Mouse (Mus musculus): ENCODE results near the gene Map4. TPM values are rescaled to one million over a fixed set of nuclear protein-coding genes. Genes with fewer than 3 reads are reported as not detected.

The Map4 gene
- polyA plus RNA-seq, 1 experiment from 2014 or later, result 54.4 TPM

DNA sequence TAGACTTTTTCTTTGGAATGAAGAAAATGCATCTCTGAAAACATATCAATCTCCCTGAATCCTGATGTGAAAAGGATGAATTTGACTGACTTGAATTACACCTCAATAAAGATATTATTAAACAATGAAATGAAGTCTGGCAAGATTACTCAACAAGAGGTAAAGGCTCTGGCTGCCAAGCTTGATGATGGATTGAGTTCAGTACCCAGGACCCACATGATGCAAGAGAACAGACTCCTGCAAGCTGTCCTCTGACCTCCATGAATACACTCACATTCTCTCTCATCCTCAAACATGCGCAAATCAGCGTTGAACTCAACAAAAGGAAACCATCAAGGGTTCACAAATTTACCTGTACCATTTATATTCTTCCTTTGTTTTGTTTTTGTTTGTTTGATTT, 90.9 kb downstream of the Map4 start:
- Histone ChIP-seq H3K9me3 (no peaks in the 10 kb centered on the region), H3K27ac (no peak overlapping the region), H3K27me3 (replicated peaks) (no peaks in the 10 kb centered on the region), H3K4me1 (replicated peaks) (no peaks in the 10 kb centered on the region), H3K4me2 (replicated peaks) (no peak overlapping the region), H3K4me3 (replicated peaks) (no peak overlapping the region), H3K9ac (no peak overlapping the region), H3K36me3 (no peaks in the 10 kb centered on the region)
- no peak for ATAC-seq
- 89% methylated on average over 2 of the region's 2 CpGs for WGBS

- ATAC-seq, result no peak
- Histone ChIP-seq H3K27me3 (replicated peaks) (no peaks in the 10 kb centered on the region), H3K36me3 (peaks cover 15% of the 10 kb centered on the region), H3K27ac (no peak overlapping the region), H3K4me3 (replicated peaks) (no peak overlapping the region), H3K9ac (no peak overlapping the region), H3K4me2 (replicated peaks) (no peak overlapping the region), H3K9me3 (no peaks in the 10 kb centered on the region), H3K4me1 (replicated peaks) (no peaks in the 10 kb centered on the region)
- WGBS, result 89% methylated on average over 4 of the region's 4 CpGs
These were observed 103.8 kb downstream of the Map4 start for GRCm38 (mm10) chr9:110035091-110035490.

DNA sequence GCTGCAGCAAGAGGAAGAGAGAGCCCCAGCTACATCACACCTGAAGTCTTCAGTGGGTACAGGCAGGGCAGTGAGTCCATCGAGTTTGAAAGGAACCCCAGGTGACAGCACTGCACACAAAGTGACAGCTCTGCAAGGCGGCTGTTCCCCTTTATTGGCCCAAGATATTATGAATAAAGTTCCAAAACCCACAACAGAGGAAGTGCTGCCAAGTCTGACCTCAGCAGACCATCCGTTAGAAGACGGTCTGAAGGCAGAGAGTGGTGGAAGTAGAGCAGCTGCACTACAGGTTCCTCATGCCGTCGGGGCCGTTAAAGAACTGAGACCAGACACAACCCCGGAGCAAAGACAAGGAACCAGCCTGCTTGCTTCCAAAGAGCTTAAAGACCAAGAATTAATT, 106.6 kb downstream of the Map4 start:
- Histone ChIP-seq H3K4me1 (replicated peaks) (no peaks in the 10 kb centered on the region), H3K27me3 (replicated peaks) (no peaks in the 10 kb centered on the region), H3K4me2 (replicated peaks) (no peak overlapping the region)

DNA sequence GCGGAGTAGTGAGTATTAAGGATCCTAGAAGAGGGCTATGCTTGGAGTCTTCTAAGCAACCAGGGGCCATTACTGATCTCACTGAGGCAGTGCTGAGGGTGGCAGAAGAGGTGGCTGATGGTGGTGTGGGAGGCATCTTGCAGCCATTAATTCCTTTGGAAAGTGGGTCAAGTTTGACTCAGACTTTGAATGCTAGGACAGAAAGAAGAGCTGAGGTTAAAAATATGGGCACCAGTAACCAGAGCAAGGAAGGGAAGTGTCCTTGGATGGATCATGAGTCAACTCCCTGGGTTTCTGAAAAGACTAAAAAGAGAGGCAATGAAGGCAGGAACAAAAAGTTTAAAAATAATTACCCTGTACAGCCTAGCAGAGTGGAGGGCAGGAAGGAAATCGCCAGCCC, 107.2 kb downstream of the Map4 start:
- no peaks in the 10 kb centered on the region for H3K4me1 ChIP-seq (replicated peaks)
- ATAC-seq, result no peak
- no peaks in the 10 kb centered on the region for H3K9me3 ChIP-seq
- WGBS, result 93% methylated on average over 2 of the region's 2 CpGs
- H3K36me3 ChIP-seq, result peaks cover 15% of the 10 kb centered on the region
- no peak overlapping the region for H3K9ac ChIP-seq
- H3K4me3 ChIP-seq (replicated peaks), result no peak overlapping the region
- no peak overlapping the region for H3K27ac ChIP-seq
- H3K4me2 ChIP-seq (replicated peaks), result no peak overlapping the region
- H3K27me3 ChIP-seq (replicated peaks), result no peaks in the 10 kb centered on the region

More for the DNA sequence above, 106.6 kb downstream of the Map4 start:
- H3K27ac ChIP-seq, result no peak overlapping the region
- no peak overlapping the region for H3K4me3 ChIP-seq (replicated peaks)
- ATAC-seq, result no peak
- H3K9me3 ChIP-seq, result no peaks in the 10 kb centered on the region
- 83% methylated on average over 8 of the region's 8 CpGs for WGBS
- H3K9ac ChIP-seq, result no peak overlapping the region
- H3K36me3 ChIP-seq, result peaks cover 15% of the 10 kb centered on the region

GRCm38 (mm10) chr9:110044373-110044772, 113.1 kb downstream of the Map4 start:
- no peak for ATAC-seq
- no peak overlapping the region for H3K27ac ChIP-seq
- no peaks in the 10 kb centered on the region for H3K27me3 ChIP-seq (replicated peaks)
- H3K9me3 ChIP-seq, result no peaks in the 10 kb centered on the region
- no peaks in the 10 kb centered on the region for H3K36me3 ChIP-seq
- H3K4me3 ChIP-seq (replicated peaks), result no peak overlapping the region
- no peak overlapping the region for H3K4me2 ChIP-seq (replicated peaks)
- 94% methylated on average over 4 of the region's 4 CpGs for WGBS
- no peak overlapping the region for H3K9ac ChIP-seq
- 0 out of 2 replicates have a peak, but pooled peaks cover 2% of the 10 kb centered on the region for H3K4me1 ChIP-seq (replicated peaks)

GRCm38 (mm10) chr9:110045763-110046377, 114.6 kb downstream of the Map4 start:
- Histone ChIP-seq H3K27ac (no peak overlapping the region), H3K27me3 (replicated peaks) (no peaks in the 10 kb centered on the region), H3K9ac (no peak overlapping the region), H3K9me3 (no peaks in the 10 kb centered on the region), H3K4me1 (replicated peaks) (0 out of 2 replicates have a peak, but pooled peaks cover 2% of the 10 kb centered on the region), H3K36me3 (no peaks in the 10 kb centered on the region), H3K4me2 (replicated peaks) (no peak overlapping the region), H3K4me3 (replicated peaks) (no peak overlapping the region)
- ATAC-seq, result no peak

GRCm38 (mm10) chr9:110047260-110047659, 116.0 kb downstream of the Map4 start:
- Histone ChIP-seq H3K27ac (no peak overlapping the region), H3K36me3 (no peaks in the 10 kb centered on the region), H3K4me3 (replicated peaks) (no peak overlapping the region), H3K4me2 (replicated peaks) (no peak overlapping the region), H3K9me3 (no peaks in the 10 kb centered on the region), H3K9ac (no peak overlapping the region), H3K27me3 (replicated peaks) (no peaks in the 10 kb centered on the region), H3K4me1 (replicated peaks) (0 out of 2 replicates have a peak, but pooled peaks cover 2% of the 10 kb centered on the region)
- no peak for ATAC-seq

GRCm38 (mm10) chr9:110047857-110048256, 116.6 kb downstream of the Map4 start:
- no peaks in the 10 kb centered on the region for H3K9me3 ChIP-seq

DNA sequence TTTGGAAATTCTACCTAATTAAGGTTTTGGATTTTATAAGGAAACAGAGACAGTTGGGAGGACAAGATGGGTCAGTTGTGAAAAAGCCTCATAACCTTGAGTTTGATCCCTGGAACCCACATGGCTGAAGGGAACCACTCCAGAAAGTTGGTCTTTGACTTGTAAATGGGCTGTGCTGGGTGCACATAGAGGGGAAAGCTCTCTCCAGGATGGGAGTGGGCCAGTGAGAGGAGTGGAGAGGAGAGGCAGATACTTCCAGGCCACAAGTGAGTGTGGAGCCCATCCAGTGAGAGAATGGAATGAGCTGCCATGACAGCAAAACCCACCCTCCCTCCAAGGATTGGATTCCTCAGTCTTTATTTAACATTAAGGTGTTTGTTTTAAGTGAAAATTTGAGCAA, 119.9 kb downstream of the Map4 start:
- no peaks in the 10 kb centered on the region for H3K9me3 ChIP-seq
- H3K9ac ChIP-seq, result no peak overlapping the region
- H3K36me3 ChIP-seq, result no peaks in the 10 kb centered on the region
- H3K4me1 ChIP-seq (replicated peaks), result peaks cover 10% of the 10 kb centered on the region; the same call in 1 of the 2 replicates
- H3K4me2 ChIP-seq (replicated peaks), result no peak overlapping the region
- no peak for ATAC-seq
- H3K27ac ChIP-seq, result no peak overlapping the region
- H3K27me3 ChIP-seq (replicated peaks), result no peaks in the 10 kb centered on the region
- H3K4me3 ChIP-seq (replicated peaks), result no peak overlapping the region

More at GRCm38 (mm10) chr9:110047857-110048256, 116.6 kb downstream of the Map4 start:
- no peaks in the 10 kb centered on the region for H3K36me3 ChIP-seq
- no peak overlapping the region for H3K9ac ChIP-seq
- H3K27me3 ChIP-seq (replicated peaks), result no peaks in the 10 kb centered on the region
- no peak overlapping the region for H3K4me2 ChIP-seq (replicated peaks)
- H3K4me1 ChIP-seq (replicated peaks), result peaks cover 4% of the 10 kb centered on the region; the same call in 1 of the 2 replicates
- H3K4me3 ChIP-seq (replicated peaks), result no peak overlapping the region
- WGBS, result 63% methylated on average over 3 of the region's 3 CpGs
- no peak for ATAC-seq
- H3K27ac ChIP-seq, result no peak overlapping the region

- 67% methylated on average over 23 of the region's 23 CpGs for WGBS
- Histone ChIP-seq H3K9ac (no peak overlapping the region), H3K27me3 (replicated peaks) (no peaks in the 10 kb centered on the region), H3K4me2 (replicated peaks) (no peak overlapping the region), H3K4me1 (replicated peaks) (peaks cover 9% of the 10 kb centered on the region; the same call in 1 of the 2 replicates), H3K4me3 (replicated peaks) (no peak overlapping the region), H3K36me3 (no peaks in the 10 kb centered on the region), H3K27ac (no peak overlapping the region), H3K9me3 (no peaks in the 10 kb centered on the region)
- ATAC-seq, result no peak
These were observed 120.8 kb downstream of the Map4 start for GRCm38 (mm10) chr9:110051869-110052661.

GRCm38 (mm10) chr9:110052951-110053304, 121.7 kb downstream of the Map4 start:
- 76% methylated on average over 4 of the region's 4 CpGs for WGBS
- Histone ChIP-seq H3K27me3 (replicated peaks) (no peaks in the 10 kb centered on the region), H3K27ac (no peak overlapping the region), H3K4me3 (replicated peaks) (no peak overlapping the region), H3K9ac (no peak overlapping the region), H3K9me3 (no peaks in the 10 kb centered on the region), H3K4me2 (replicated peaks) (no peak overlapping the region), H3K4me1 (replicated peaks) (peaks cover 8% of the 10 kb centered on the region; the same call in 1 of the 2 replicates), H3K36me3 (no peaks in the 10 kb centered on the region)
- ATAC-seq, result no peak

GRCm38 (mm10) chr9:110053305-110054079, 122.2 kb downstream of the Map4 start:
- Histone ChIP-seq H3K27ac (no peak overlapping the region), H3K36me3 (no peaks in the 10 kb centered on the region), H3K9ac (no peak overlapping the region), H3K27me3 (replicated peaks) (no peaks in the 10 kb centered on the region), H3K4me3 (replicated peaks) (no peak overlapping the region), H3K4me1 (replicated peaks) (peaks cover 8% of the 10 kb centered on the region; the same call in 1 of the 2 replicates), H3K9me3 (no peaks in the 10 kb centered on the region), H3K4me2 (replicated peaks) (no peak overlapping the region)
- WGBS, result 45% methylated on average over 8 of the region's 8 CpGs
- ATAC-seq, result no peak
